9 mouse cellular contexts compared by ENCODE assay signal in the genomic region with DNA sequence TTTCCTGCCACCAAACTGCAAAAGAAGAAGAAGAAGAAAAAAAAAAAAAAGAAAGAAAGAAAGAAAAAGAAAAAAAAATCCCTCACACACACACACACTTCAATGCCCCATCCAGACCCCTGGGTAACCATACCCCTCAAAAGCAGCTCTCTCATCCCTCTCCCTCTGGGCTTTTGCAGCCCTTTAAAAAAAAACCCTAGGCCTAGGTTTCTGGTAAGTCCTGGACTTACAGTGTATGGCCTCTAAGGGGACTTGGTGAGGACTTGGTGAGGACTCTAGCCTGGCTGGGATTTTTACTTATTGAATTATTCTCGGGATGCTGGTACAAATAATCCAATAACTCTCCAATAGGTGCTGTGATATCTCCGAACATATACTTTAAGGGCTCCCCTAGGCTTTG. TPM values are rescaled to one million over a fixed set of nuclear protein-coding genes. Genes with fewer than 3 reads are reported as not detected.
DNase-seq lines count a peak whose midpoint lies in the region; ATAC-seq and TF ChIP-seq lines count a peak whose summit lies in the region.
"Had no signal": no experiment of that assay in that cellular context is flagged by ENCODE, and none has a peak within 500 bp of the region (broad histone marks: within the 10 kb centered on the region; RNA-seq: fewer than 3 reads in every experiment).

No protein-coding gene starts in this region.

- WGBS in thymus, adult 2 months, result 84% methylated on average over 2 of the region's 2 CpGs
- 70% methylated on average over 2 of the region's 2 CpGs for WGBS in hindbrain, embryonic 12.5 days
- 46% methylated on average over 2 of the region's 2 CpGs for WGBS in liver, embryonic 16.5 days (ENCODE audit: insufficient replicate concordance)

- ATAC-seq in hindbrain, embryonic 12.5 days (ENCODE audit: low FRiP score), result no peak
- ATAC-seq in liver, embryonic 16.5 days (ENCODE audit: low read depth), result no peak

- H3K27ac ChIP-seq in thymus, adult 2 months (ENCODE audit: control insufficient read depth, insufficient read depth, low read length), result no peak overlapping the region
- H3K27ac ChIP-seq in hindbrain, embryonic 12.5 days, result no peak overlapping the region
- no peak overlapping the region for H3K27ac ChIP-seq in liver, embryonic 16.5 days (ENCODE audit: low read length)

- TF ChIP-seq CTCF in thymus, adult 2 months (IDR thresholded peaks at IDR 0.05; ENCODE audit: borderline replicate concordance, control insufficient read depth, extremely low read depth, insufficient read depth, low read length, poor library complexity), result no peak

- no peaks in the 10 kb centered on the region for H3K27me3 ChIP-seq in thymus, adult 2 months (ENCODE audit: control insufficient read depth, insufficient read depth, low read length)
- H3K27me3 ChIP-seq in hindbrain, embryonic 12.5 days, result peaks cover 11% of the 10 kb centered on the region
- peaks cover 4% of the 10 kb centered on the region for H3K27me3 ChIP-seq in liver, embryonic 16.5 days (ENCODE audit: control insufficient read depth, insufficient read depth, low read depth, low read length)

- H3K4me3 ChIP-seq in thymus, adult 2 months (ENCODE audit: control insufficient read depth, insufficient read depth, low read length), result peak overlapping the region; percentile 30; the same call in 1 of the 2 replicates
- no peak overlapping the region; the same call in 1 of the 2 replicates for H3K4me3 ChIP-seq in hindbrain, embryonic 12.5 days
- no peak overlapping the region for H3K4me3 ChIP-seq in liver, embryonic 16.5 days (ENCODE audit: low read depth, low read length)
- H3K4me3 ChIP-seq: megakaryocyte, embryonic 14.5 days had no signal

- intact Hi-C loops in gastrocnemius, postnatal 14 days (cut with DNase I; ENCODE audit: low total_unique reads), result no loop called here

- H3K4me2 ChIP-seq in hindbrain, embryonic 12.5 days (replicated peaks), result peak overlapping the region; percentile 55
- H3K4me2 ChIP-seq in liver, embryonic 16.5 days (ENCODE audit: low read depth, low read length), result peak overlapping the region; percentile 60

- no peak for DNase-seq in thymus, adult 2 months
- no peak for DNase-seq in thymus, postnatal 4 days
- DNase-seq in gastrocnemius, postnatal 14 days, result no peak
- DNase-seq in urinary bladder, postnatal 4 days (ENCODE audit: low spot score in 2 of 2), result no peak
- DNase-seq in spleen, postnatal 10 days (ENCODE audit: low spot score in 2 of 2), result no peak
- DNase-seq: cerebellum, adult 9-10 months had no signal

- no peaks in the 10 kb centered on the region for H3K9me3 ChIP-seq in hindbrain, embryonic 12.5 days (replicated peaks)
- H3K9me3 ChIP-seq in liver, embryonic 16.5 days (replicated peaks; ENCODE audit: control insufficient read depth, low read length), result no peaks in the 10 kb centered on the region
- H3K9me3 ChIP-seq: megakaryocyte, embryonic 14.5 days had no signal

- no peaks in the 10 kb centered on the region for H3K36me3 ChIP-seq in thymus, adult 2 months (ENCODE audit: control insufficient read depth, insufficient read depth, low read length)
- H3K36me3 ChIP-seq in hindbrain, embryonic 12.5 days, result no peaks in the 10 kb centered on the region
- no peaks in the 10 kb centered on the region for H3K36me3 ChIP-seq in liver, embryonic 16.5 days (ENCODE audit: control insufficient read depth, insufficient read depth)

- H3K9ac ChIP-seq in hindbrain, embryonic 12.5 days, result no peak overlapping the region
- no peak overlapping the region for H3K9ac ChIP-seq in liver, embryonic 16.5 days (ENCODE audit: low read depth, low read length)

- no peak for TF ChIP-seq POLR2A in thymus, adult 2 months (IDR thresholded peaks at IDR 0.05; ENCODE audit: control insufficient read depth, extremely low read depth, insufficient read depth, low read length, poor library complexity)

- peaks cover 5% of the 10 kb centered on the region; the same call in 1 of the 2 replicates for H3K4me1 ChIP-seq in thymus, adult 2 months (replicated peaks; ENCODE audit: control insufficient read depth, insufficient read depth, low read length)
- H3K4me1 ChIP-seq in hindbrain, embryonic 12.5 days, result no peaks in the 10 kb centered on the region
- H3K4me1 ChIP-seq in liver, embryonic 16.5 days (ENCODE audit: control insufficient read depth, low read depth, low read length), result no peaks in the 10 kb centered on the region

RNA-seq across cellular contexts. Expression of a gene that starts 35.6 kb away (rescaled TPM):
- polyA plus RNA-seq in thymus, adult 2 months (2012; rRNA removed), result 0.10 and 0.19 TPM in 2 replicates
- 8.1 and 8.8 TPM in 2 replicates for polyA plus RNA-seq in hindbrain, embryonic 12.5 days (2016; fragmentation: Nextera tagmentation; extraction: Ambion mirVana)
- 0.46 and 0.81 TPM in 2 replicates for polyA plus RNA-seq in liver, embryonic 16.5 days (2015; fragmentation: Nextera tagmentation; extraction: Ambion mirVana)
- 1 to 10 TPM; 1.3 to 1.5 TPM for total RNA-seq in gastrocnemius, postnatal 14 days (2021)
